Mouse (Mus musculus) adrenal gland, postnatal 14 days (tissue): ENCODE results near the gene Jagn1. TPM values are rescaled to one million over a fixed set of nuclear protein-coding genes. Genes with fewer than 3 reads are reported as not detected.

Experiments
- DNase-seq: peaks from one replicate; pipeline ENCODE4 v3.0.0; 2021; ENCODE audit warnings: mixed read lengths
- total RNA-seq: library from RNA; stranded (reverse); gene quantifications from 2 replicates; pipeline ENCODE4 v1.2.3, GENCODE M21; 2021

Jagn1 gene
- total RNA-seq, 1 experiment from 2014 or later, result 54.1 TPM

- peak; percentile 70 for DNase-seq
These were observed 7.7 kb upstream of the Jagn1 start for GRCm38 (mm10) chr6:113434691-113435090.

GRCm38 (mm10) chr6:113435664-113436205 lies 6.6 kb upstream of the Jagn1 start, which contains the start of gene Cidec:
Gene Cidec (minus strand): TSS chr6:113435760.
- peak; percentile 36 for DNase-seq

GRCm38 (mm10) chr6:113437135-113437534 lies 5.2 kb upstream of the Jagn1 start:
- DNase-seq, result no peak

GRCm38 (mm10) chr6:113438721-113439430 lies 3.5 kb upstream of the Jagn1 start:
- no peak for DNase-seq

DNA sequence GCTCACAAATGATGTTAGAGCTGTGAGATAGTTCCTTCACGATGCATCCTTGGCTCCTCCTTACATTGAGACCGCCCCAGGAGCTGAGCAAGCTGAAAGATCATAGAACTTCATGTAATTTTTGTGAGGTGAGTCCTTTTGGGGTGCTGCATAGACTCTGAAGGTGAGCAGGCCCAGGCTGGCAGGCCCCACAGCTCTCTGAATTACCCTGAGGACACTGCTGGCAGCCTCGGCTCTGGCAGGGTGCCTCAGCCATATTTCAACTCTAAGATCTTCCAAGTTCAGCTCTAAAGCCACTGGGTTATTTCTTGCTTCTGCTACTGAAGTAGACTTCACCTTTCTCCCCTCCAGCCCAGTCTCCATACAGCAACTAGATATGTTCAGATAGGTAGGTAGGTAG lies 1.7 kb upstream of the Jagn1 start:
- DNase-seq, result peak; percentile 57

DNA sequence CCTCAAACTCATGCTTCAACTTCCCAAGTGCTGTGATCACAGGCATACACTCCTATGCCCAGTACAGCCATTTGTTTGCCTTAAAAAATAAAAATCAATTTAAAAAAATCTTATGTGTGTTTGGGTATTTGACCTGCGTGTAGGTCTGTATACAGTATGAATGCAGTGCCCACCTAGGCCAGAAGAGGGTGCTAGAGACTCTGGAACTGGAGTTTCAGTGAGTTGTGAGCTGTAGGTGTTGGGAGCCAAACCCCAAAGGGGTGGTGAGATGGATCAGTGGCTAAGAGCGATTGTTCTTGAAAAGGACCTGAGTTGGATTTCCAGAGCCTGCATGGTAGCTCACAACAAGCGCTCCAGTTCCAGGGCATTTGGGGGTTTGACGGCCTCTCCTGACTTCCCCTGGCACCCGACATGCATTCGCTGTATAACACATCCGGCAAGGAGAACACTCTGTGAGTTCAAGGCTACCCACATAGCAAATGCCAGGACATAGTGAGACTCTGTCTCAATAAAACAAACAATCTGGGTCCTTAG lies 1.2 kb upstream of the Jagn1 start:
- peak; percentile 83 for DNase-seq

DNA sequence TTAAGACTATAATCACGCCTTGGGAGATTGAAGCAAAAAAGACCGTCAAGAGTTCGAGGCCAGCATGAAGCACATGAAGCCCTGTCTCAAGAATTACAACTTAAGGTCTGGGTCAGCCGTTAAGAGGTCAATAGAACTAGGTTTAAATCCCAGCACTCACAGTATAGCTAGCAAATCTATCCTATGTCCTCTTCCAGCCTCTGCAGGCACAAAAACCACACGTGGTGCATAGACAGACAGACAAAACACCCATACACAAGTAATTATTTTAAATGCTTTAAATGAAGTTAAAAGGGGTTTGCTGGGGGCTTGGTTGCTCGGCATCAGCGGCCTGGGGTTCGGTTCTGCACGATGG lies 305 bp upstream of the Jagn1 start:
- no peak for DNase-seq

- peak; percentile 49 for DNase-seq
These were observed 722 bp downstream of the Jagn1 start for GRCm38 (mm10) chr6:113443091-113443490.

- no peak for DNase-seq
These were observed 2.0 kb downstream of the Jagn1 start for GRCm38 (mm10) chr6:113444207-113444965.

DNA sequence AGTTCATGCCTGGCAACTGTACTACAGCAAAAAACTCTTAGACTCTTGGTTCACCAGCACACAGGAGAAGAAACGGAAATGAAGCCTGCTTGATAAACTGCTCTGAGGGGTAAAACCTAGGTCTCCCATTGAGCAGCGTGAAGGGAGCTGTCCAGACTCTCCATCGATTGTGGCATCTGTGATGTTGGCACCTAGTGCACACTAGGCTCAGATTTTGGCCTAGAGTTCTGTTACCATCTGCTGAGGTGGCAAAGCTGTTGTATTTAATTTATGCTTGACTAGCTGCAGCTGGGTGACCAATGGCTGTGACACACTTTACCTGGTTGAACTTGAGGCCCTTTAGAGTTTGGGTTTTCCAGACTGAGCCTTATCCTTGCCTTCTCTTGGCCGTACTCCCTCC lies 5.3 kb downstream of the Jagn1 start:
- DNase-seq, result no peak

GRCm38 (mm10) chr6:113451839-113452238 lies 9.5 kb downstream of the Jagn1 start:
- no peak for DNase-seq

DNA sequence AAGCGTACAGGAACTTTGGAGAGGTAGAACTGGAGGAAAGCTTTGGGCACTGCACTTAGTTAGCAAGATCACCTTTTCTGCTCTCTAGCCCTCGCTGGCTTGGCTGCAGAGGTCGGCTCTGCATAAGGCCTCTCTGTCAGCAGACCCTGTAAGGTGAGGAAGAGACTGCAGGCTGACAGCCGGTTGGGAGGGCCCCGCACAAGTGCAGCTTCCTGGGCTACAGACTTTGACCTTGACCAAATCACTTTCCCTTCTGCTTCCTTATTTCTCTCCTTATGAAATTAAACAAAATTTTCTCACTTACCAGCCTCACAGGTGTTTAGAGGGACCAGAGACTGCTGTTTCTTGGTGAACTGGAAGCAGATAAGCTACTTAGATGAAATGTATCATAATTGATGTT lies 12.6 kb downstream of the Jagn1 start:
- DNase-seq, result no peak

DNA sequence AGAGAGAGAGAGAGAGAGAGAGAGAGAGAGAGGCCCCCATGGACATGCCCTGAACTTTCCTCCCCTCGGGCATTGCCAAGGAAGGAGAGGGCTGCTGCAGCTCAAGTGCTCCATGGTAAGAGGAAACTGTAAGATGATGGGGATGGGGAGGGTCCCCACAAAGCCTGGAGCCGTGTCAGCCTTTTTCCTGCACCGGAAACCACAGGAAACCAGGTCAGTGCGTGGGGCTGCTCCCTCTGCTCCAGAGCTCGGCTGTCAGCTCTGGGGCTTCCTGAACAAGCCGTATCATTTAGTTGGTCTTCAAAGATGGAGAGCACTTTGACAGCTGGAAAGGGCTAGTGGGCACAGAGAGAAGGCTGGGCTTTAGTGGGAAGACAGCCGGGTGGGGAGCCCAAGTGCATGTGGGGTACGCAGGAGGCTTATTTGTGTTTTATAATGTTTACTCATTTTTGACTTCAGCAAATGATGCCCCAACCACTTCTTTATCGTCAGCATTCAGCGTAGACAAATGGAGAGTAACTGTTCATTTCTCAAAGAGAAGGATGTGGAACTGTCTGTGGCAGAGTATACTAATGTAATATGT lies 15.7 kb downstream of the Jagn1 start, which contains the start of gene Il17re:
TSS of gene Il17re (plus strand) at position 533 of the 583 bp plus-strand sequence.
- DNase-seq, result no peak

GRCm38 (mm10) chr6:113458635-113459034 lies 16.3 kb downstream of the Jagn1 start:
- no peak for DNase-seq

DNA sequence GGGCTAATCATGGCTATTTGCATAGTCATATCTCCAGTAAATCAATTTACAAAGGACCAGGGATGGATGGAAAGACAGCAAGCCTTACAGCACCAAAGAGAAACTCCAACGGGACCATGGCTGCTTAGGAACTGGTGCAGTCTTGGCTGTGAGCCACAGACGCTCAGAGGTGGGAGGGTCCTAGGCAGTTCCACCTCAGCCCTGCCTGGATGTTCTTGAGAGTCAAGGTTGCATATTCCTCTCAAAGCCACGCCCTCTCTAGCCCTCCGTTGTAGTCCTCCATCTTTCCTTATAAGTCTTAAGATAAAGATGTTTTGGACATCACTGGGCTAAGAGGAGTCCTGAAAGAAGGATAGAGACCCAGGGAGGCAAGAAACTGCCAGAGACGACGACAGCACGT lies 21.7 kb downstream of the Jagn1 start:
- DNase-seq, result no peak

DNA sequence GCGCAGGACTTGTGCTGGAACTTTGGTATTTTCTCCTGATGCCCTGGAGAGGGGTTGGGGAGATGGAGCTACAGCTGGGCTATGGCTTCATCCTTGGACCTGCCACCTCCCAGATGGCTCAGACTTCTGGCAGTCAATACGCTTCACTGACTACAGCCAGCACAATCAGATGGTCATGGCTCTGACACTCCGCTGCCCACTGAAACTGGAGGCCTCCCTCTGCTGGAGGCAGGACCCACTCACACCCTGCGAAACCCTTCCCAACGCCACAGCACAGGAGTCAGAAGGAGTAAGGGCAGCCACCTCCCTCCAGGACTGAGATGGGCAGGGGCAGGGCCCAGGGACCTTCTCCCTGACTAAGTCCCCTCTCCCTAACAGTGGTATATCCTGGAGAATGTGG lies 23.2 kb downstream of the Jagn1 start:
- DNase-seq, result peak; percentile 29

DNA sequence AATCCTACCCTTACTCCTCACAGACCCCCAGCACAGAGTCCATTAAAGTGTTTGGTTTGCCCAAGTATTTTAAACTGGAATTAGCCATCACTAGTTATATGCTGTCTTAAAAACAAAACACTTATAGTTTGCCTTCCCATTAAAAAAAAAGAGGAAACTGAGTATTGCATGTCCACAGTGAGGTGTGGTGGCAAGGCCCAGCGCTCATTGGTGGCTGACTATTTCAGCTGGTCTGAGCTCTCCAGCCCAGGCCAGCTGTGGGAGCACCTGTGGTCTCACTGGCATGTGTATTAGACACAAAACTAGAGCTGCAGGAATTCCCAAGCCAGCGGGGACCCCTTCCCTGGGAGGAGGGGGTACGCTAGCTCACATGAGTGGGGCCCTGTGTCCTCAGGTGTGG lies 26.1 kb downstream of the Jagn1 start:
- no peak for DNase-seq

- DNase-seq, result peak; percentile 84
These were observed 26.7 kb downstream of the Jagn1 start for GRCm38 (mm10) chr6:113469021-113469420.

GRCm38 (mm10) chr6:113469432-113469831 lies 27.1 kb downstream of the Jagn1 start:
- peak; percentile 89 for DNase-seq

DNA sequence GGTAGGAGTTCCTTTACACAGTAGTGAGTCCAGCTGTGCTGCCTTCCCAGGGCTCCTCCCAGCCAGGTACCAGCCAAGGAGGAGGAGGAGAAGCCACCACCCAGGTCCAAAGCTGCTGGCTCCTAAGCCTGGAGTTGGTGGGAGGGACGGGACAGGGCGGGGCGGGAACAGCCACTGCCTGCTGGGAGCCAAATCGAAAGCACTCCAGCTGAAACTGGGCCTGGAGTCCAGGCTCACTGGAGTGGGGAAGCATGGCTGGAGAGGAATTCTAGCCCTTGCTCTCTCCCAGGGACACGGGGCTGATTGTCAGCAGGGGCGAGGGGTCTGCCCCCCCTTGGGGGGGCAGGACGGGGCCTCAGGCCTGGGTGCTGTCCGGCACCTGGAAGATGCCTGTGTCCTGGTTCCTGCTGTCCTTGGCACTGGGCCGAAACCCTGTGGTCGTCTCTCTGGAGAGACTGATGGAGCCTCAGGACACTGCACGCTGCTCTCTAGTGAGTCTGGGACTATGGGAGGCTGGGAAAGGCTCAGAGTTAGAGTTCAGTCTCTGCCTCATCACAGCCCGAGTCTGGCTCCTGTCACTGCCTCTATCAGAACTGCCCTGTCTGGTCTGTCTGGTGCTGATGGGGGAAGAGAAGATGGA lies 29.0 kb downstream of the Jagn1 start, which contains the start of gene Il17rc:
TSS of gene Il17rc (plus strand) at position 131 of the 640 bp plus-strand sequence.
- peak; percentile 80 for DNase-seq

GRCm38 (mm10) chr6:113472061-113472460 lies 29.7 kb downstream of the Jagn1 start:
- no peak for DNase-seq

DNA sequence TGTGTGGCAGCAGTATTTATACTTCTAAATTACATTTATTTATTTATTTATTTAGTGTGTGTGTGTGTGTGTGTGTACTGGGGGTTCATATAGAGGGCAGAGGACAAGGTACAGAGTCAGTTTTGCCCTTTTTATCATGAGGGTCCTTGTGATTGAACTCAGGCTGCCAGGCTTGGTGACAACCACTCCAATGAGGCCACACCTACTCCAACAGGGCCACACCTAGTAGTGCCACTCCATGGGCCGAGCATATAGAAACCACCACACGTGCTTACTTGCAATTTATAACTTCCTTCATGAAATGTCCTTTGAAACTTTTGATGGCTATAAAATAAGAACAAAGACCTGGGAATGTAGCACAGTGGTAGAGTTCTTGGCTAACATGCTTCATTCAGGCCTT lies 30.9 kb downstream of the Jagn1 start:
- no peak for DNase-seq
